Mouse (Mus musculus) intestine, postnatal 0 days (tissue): Measurements from ENCODE around the gene Tspan11. TPM values are rescaled to one million over a fixed set of nuclear protein-coding genes. Genes with fewer than 3 reads are reported as not detected.

Experiments
- ATAC-seq: fragments of 200-750 bp; cut with Nextera tagmentation; 2 replicates; pipeline ENCODE4 v1.8.0; 2017; ENCODE audit warnings: mild to moderate bottlenecking, moderate TSS enrichment, moderate library complexity
- H3K27ac ChIP-seq: fragments of 300-500 bp; sonication (generic); 2 replicates; pipeline ENCODE4 v1.5.1; 2014; ENCODE audit warnings: mild to moderate bottlenecking, low read depth, low read length, moderate library complexity
- H3K27me3 ChIP-seq: fragments of 300-500 bp; sonication (generic); replicated peaks from 2 replicates; pipeline ENCODE4 v1.6.1; 2014; ENCODE audit warnings: low read length, mixed read lengths; ENCODE audit not compliant: control insufficient read depth, insufficient read depth
- H3K36me3 ChIP-seq: fragments of 300-500 bp; sonication (generic); 2 replicates; pipeline ENCODE4 v1.6.1; 2014; ENCODE audit warnings: mild to moderate bottlenecking, moderate library complexity; ENCODE audit not compliant: control insufficient read depth, insufficient read depth
- H3K4me1 ChIP-seq: fragments of 300-500 bp; sonication (generic); replicated peaks from 2 replicates; pipeline ENCODE4 v1.6.1; 2014; ENCODE audit warnings: antibody characterized with exemption, low read length, mixed read lengths; ENCODE audit not compliant: control insufficient read depth, insufficient read depth
- H3K4me2 ChIP-seq: fragments of 300-500 bp; sonication (generic); replicated peaks from 2 replicates; pipeline ENCODE4 v1.6.1; 2014; ENCODE audit warnings: low read depth, mild to moderate bottlenecking, moderate library complexity
- H3K4me3 ChIP-seq: fragments of 300-500 bp; sonication (generic); 2 replicates; pipeline ENCODE4 v1.5.1; 2014; ENCODE audit warnings: low read depth, low read length
- H3K9ac ChIP-seq: fragments of 300-500 bp; sonication (generic); 2 replicates; pipeline ENCODE4 v1.6.1; 2014; ENCODE audit warnings: mild to moderate bottlenecking, low read depth, low read length
- H3K9me3 ChIP-seq: fragments of 300-500 bp; sonication (generic); 2 replicates; pipeline ENCODE4 v1.6.1; 2016; ENCODE audit warnings: mixed run types; ENCODE audit not compliant: control insufficient read depth
- CTCF ChIP-seq: sonication (generic); IDR thresholded peaks from 2 replicates; pipeline ENCODE4 v1.5.1; 2016; ENCODE audit warnings: low read depth, mild to moderate bottlenecking, control low read depth, antibody characterized with exemption, moderate library complexity
- WGBS: fragments of 180-500 bp; shearing (Covaris S2); extraction: QIAGEN DNeasy Blood & Tissue Kit; methylation state at CpG from one replicate; pipeline ENCODE4 v1.1.7; 2014; 5-methylcytosine and 5-hydroxymethylcytosine counted together
- polyA plus RNA-seq: library from polyadenylated mRNA; unstranded; fragments of >200 nt; fragmentation: Nextera tagmentation; extraction: Ambion mirVana; gene quantifications from 2 replicates; pipeline ENCODE4 v1.2.1, GENCODE M21; 2015

Tspan11 gene
- polyA plus RNA-seq, 1 experiment from 2014 or later: 2.7 TPM

DNA sequence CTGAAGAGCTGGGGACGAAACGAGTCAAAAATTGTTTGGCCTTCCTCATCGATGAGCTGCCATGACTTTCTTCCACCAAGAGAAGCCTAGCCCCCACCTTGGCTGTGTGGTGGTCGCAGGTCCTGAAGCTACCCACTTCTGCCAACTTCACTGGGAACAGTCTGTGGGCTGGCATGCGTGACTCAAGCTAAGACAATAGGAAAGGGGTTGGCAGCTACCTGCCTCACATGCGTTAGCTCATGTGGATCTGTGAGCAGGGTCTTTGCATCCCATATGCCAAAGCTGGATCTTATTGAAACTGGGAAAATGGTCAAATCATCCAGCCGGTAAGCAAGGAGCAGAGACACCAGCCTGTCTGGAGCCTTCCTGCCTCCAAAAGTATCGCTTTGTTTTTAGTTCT lies 14.8 kb upstream of the Tspan11 start:
- TF ChIP-seq CTCF: no peak
- no peaks in the 10 kb centered on the region for H3K9me3 ChIP-seq
- WGBS: 89% methylated on average over 8 of the region's 8 CpGs

DNA sequence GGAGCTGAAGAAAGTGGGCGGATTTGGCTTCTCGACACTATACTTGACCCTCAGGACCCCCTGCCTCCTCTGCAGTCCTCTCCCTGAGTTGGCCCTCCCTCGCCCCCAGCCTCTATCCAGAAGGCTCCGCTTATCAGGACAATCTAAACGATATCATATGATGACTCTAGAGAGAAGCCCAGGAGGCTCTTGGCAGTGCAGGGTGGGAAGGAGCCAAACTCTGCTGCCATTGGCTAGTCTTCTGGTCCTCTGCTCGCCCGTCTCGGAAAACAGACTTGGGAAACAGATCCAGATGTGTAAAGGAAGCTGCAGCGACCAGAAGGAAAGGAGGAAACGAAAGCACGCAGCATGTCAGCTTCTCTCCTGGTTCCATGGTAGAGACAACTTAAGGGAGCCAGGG lies 11.5 kb upstream of the Tspan11 start:
- no peaks in the 10 kb centered on the region for H3K36me3 ChIP-seq
- WGBS: 64% methylated on average over 11 of the region's 11 CpGs
- H3K27me3 ChIP-seq: no peaks in the 10 kb centered on the region
- no peak overlapping the region for H3K9ac ChIP-seq
- H3K4me3 ChIP-seq: no peak overlapping the region
- no peak overlapping the region for H3K27ac ChIP-seq
- no peak for ATAC-seq
- H3K9me3 ChIP-seq: no peaks in the 10 kb centered on the region
- TF ChIP-seq CTCF: no peak
- H3K4me1 ChIP-seq: no peaks in the 10 kb centered on the region
- no peak overlapping the region for H3K4me2 ChIP-seq

More for the DNA sequence above, 14.8 kb upstream of the Tspan11 start:
- ATAC-seq: no peak
- no peak overlapping the region for H3K27ac ChIP-seq
- H3K4me3 ChIP-seq: no peak overlapping the region
- H3K36me3 ChIP-seq: no peaks in the 10 kb centered on the region
- H3K27me3 ChIP-seq: no peaks in the 10 kb centered on the region
- no peak overlapping the region for H3K9ac ChIP-seq
- H3K4me1 ChIP-seq: no peaks in the 10 kb centered on the region
- H3K4me2 ChIP-seq: no peak overlapping the region

DNA sequence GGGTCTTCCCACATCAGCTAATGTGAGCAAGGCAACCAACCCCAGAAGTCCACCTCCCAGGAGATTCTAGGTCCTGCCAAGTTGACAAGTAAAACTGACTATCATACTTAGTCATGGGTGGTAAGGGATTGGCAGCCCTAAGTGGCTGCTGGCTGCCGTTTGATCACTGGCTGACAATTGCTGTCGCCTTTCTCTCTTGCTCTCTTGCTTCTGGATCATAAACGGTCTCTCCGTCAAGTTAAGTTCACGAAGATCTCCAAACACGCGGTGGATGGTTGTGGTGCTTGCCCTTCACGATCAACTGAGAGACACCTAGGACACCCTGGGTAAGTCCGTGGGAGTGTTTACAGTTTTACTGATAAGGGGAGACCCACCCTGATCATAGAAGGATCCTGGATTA lies 11.0 kb upstream of the Tspan11 start:
- Histone ChIP-seq H3K9me3 (no peaks in the 10 kb centered on the region), H3K4me1 (no peaks in the 10 kb centered on the region), H3K9ac (no peak overlapping the region), H3K36me3 (no peaks in the 10 kb centered on the region), H3K4me2 (no peak overlapping the region), H3K27me3 (no peaks in the 10 kb centered on the region), H3K27ac (no peak overlapping the region), H3K4me3 (no peak overlapping the region)
- TF ChIP-seq CTCF: no peak
- ATAC-seq: no peak
- 69% methylated on average over 9 of the region's 9 CpGs for WGBS

DNA sequence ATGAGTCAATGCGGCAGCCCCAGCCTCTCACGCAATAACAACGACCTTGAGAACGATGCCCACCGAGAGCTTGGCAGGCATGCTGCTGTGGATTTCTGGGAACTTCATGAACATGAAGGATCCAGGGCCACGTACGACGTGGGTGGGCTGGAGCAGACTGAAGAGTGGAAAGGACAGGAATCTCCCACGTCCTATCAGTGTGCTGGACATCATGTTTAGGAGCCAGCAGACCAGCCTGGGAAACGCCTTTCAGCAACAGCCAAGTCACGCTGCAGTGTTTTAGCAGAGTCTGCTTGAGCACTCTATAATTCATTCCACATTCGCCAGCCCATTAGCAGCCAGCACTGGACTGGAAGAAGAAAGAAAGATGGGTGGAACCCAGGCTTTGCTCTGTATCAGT lies 10.4 kb upstream of the Tspan11 start:
- H3K4me1 ChIP-seq: no peaks in the 10 kb centered on the region
- TF ChIP-seq CTCF: no peak
- H3K27ac ChIP-seq: no peak overlapping the region
- WGBS: 63% methylated on average over 12 of the region's 12 CpGs
- no peak for ATAC-seq
- H3K36me3 ChIP-seq: no peaks in the 10 kb centered on the region
- no peaks in the 10 kb centered on the region for H3K9me3 ChIP-seq
- no peak overlapping the region for H3K4me3 ChIP-seq
- H3K27me3 ChIP-seq: no peaks in the 10 kb centered on the region
- H3K4me2 ChIP-seq: no peak overlapping the region
- H3K9ac ChIP-seq: no peak overlapping the region

DNA sequence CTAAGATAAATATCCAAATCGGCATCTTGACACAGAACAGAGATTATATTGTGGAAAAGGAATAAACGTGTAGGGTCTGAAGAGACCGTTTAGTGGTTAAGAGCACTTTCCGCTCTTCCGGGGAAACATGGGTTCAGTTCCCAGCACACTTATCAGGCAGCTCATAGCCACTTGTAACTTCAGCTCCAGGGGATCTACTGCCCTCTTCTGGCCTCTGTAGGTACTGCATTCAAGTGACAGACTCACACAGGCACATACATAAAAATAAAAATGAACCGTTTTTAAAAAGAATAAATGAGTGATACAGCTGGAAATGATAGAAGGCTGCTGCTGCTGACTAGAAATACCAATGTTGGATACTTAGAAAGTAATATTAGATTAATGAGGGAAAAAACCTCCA lies 7.9 kb upstream of the Tspan11 start:
- no peak for ATAC-seq
- Histone ChIP-seq H3K9me3 (no peaks in the 10 kb centered on the region), H3K27me3 (no peaks in the 10 kb centered on the region), H3K9ac (no peak overlapping the region), H3K27ac (no peak overlapping the region), H3K4me1 (no peaks in the 10 kb centered on the region), H3K4me3 (no peak overlapping the region), H3K36me3 (no peaks in the 10 kb centered on the region), H3K4me2 (no peak overlapping the region)
- 89% methylated on average over 6 of the region's 6 CpGs for WGBS
- peak; percentile 69 for TF ChIP-seq CTCF

DNA sequence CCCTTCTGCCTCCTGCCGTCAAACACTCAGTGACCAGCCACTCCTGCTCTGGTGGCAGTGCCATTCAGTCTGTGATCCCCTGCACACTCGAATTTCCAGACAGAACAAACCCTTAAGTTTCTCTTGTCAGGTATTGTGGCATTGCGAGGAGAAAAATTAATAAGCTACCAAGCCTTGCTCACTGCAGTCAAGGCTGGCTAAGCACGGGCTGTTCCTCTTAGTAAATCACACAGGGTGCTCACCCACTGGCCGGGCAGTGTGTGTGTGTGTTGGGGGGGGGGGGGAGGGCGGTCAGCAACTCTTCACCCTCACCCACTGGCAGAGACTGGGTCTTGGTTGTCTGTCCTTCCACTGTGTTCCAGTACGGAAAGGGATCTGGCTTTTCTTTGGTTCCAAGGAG lies 473 bp upstream of the Tspan11 start:
- H3K36me3 ChIP-seq: no peaks in the 10 kb centered on the region

DNA sequence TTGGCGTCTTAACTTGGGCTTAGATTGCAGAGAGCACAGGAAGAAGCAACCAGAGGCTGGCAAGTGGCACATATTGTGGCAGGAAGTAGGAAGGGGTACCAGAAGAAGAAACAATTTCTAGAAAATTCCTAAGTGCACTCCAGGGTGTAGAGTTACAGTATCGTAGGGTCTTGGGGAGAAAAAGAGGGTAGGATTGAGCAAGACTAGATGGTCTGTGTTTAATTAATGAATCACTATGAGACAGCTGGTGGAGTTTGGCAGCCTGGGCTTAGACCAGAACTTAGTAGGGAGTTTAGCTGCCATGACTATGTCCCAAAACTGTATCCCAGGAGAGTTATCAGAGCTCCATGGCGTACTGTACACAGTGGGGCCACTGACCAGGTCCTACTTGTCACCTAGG lies 1.2 kb downstream of the Tspan11 start:
- WGBS: 81% methylated on average over 3 of the region's 3 CpGs
- Histone ChIP-seq H3K4me2 (peak overlapping the region; percentile 63; the same call in 1 of the 2 replicates), H3K9me3 (no peaks in the 10 kb centered on the region), H3K4me3 (no peak overlapping the region), H3K27ac (no peak overlapping the region), H3K27me3 (0 out of 2 replicates have a peak, but pooled peaks cover 8% of the 10 kb centered on the region), H3K4me1 (no peaks in the 10 kb centered on the region), H3K36me3 (no peaks in the 10 kb centered on the region), H3K9ac (no peak overlapping the region)
- no peak for ATAC-seq
- TF ChIP-seq CTCF: no peak

More for the DNA sequence above, 473 bp upstream of the Tspan11 start:
- ATAC-seq: no peak
- H3K9ac ChIP-seq: no peak overlapping the region
- 0 out of 2 replicates have a peak, but pooled peaks cover 8% of the 10 kb centered on the region for H3K27me3 ChIP-seq
- H3K4me3 ChIP-seq: no peak overlapping the region
- 19% methylated on average over 7 of the region's 7 CpGs for WGBS
- no peak overlapping the region for H3K27ac ChIP-seq
- no peak for TF ChIP-seq CTCF
- H3K4me1 ChIP-seq: no peaks in the 10 kb centered on the region
- no peaks in the 10 kb centered on the region for H3K9me3 ChIP-seq
- H3K4me2 ChIP-seq: peak overlapping the region; percentile 63
